Mouse (Mus musculus) stomach, embryonic 16.5 days (tissue): ENCODE measurements at regions not wholly inside any gene's neighbourhood (a gene's known extent, or its start where the extent isn't known, plus 50 kb on each side); places are given as distances from the start of the nearest gene placed in this dataset.
A peak's percentile ranks its signal among the peaks of the same experiment; 100 is the strongest.
"Not testable (repeated sequence)": the region's sequence is repeated elsewhere in the genome, so short reads cannot be mapped to it uniquely, and the experiment has no call there.

Experiments
- ATAC-seq: fragments of 200-750 bp; cut with Nextera tagmentation; 2 replicates; pipeline ENCODE4 v1.8.0; 2017; ENCODE audit warnings: moderate number of reproducible peaks, moderate TSS enrichment; ENCODE audit not compliant: insufficient read depth, low FRiP score
- H3K27ac ChIP-seq: fragments of 300-500 bp; sonication (generic); 2 replicates; pipeline ENCODE4 v1.5.1; 2014; ENCODE audit warnings: low read length
- H3K27me3 ChIP-seq: fragments of 300-500 bp; sonication (generic); 2 replicates; pipeline ENCODE4 v1.6.1; 2014; ENCODE audit warnings: low read length, control low read depth, mixed read lengths; ENCODE audit not compliant: control insufficient read depth, insufficient read depth
- H3K36me3 ChIP-seq: fragments of 300-500 bp; sonication (generic); 2 replicates; pipeline ENCODE4 v1.6.1; 2014; ENCODE audit warnings: low read length; ENCODE audit not compliant: control insufficient read depth, insufficient read depth
- H3K4me1 ChIP-seq: fragments of 300-500 bp; sonication (generic); 2 replicates; pipeline ENCODE4 v1.6.1; 2014; ENCODE audit warnings: low read length, control low read depth, mixed read lengths; ENCODE audit not compliant: control insufficient read depth, insufficient read depth
- H3K4me2 ChIP-seq: fragments of 300-500 bp; sonication (generic); 2 replicates; pipeline ENCODE4 v1.6.1; 2014; ENCODE audit warnings: low read depth, low read length, mixed read lengths
- H3K4me3 ChIP-seq: fragments of 300-500 bp; sonication (generic); replicated peaks from 2 replicates; pipeline ENCODE4 v1.5.1; 2014; ENCODE audit warnings: mild to moderate bottlenecking, low read length
- H3K9ac ChIP-seq: fragments of 300-500 bp; sonication (generic); 2 replicates; pipeline ENCODE4 v1.6.1; 2014; ENCODE audit warnings: low read length
- H3K9me3 ChIP-seq: fragments of 300-500 bp; sonication (generic); replicated peaks from 2 replicates; pipeline ENCODE4 v1.6.1; 2016; ENCODE audit warnings: low read length, control low read depth; ENCODE audit not compliant: control insufficient read depth
- WGBS: fragments of 180-500 bp; shearing (Covaris S2); extraction: QIAGEN DNeasy Blood & Tissue Kit; methylation state at CpG from one replicate; pipeline ENCODE4 v1.1.7; 2014; 5-methylcytosine and 5-hydroxymethylcytosine counted together

DNA sequence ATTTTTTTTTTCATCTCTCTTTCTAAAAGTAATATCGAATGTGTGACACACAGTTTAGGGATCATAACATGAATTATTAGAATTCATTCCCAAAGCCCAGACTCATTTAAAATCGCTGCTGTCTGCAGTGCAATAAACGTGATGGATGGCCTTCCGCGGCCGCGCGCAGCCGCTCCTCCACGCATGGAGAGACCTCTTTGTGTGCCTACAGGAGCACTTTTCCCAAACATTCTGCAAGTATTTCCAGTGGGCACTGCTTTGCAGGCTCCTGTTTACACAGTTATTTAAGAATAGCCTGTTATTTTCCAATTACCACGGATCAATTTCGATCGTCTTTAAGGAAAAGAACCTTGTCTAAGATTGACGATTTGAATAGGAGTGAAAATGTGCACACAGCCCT, 115.6 kb downstream of the Akr1d1 start:
- H3K27ac ChIP-seq, result no peak overlapping the region

DNA sequence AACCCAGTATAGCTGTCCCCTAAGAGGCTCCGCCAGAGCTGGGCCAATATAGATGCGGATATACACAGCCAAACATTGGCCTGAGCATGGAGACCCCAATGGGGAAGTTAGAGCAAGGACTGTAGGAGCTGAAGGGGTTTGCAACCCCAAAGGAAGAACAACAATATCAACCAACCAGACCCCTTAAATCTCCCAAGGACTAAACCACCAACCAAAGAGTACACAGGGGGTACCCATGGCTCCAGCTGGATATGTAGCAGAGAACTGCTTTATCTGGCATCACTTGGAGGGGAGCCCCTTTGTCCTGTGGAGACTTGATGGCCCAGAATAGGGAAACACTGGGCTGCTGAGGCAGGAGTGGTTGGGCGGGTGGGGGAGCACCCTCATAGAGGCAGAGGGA, 127.3 kb downstream of the Akr1d1 start:
- not testable (repeated sequence) for H3K36me3 ChIP-seq, H3K4me2 ChIP-seq, H3K27me3 ChIP-seq, H3K9me3 ChIP-seq, H3K9ac ChIP-seq, ATAC-seq, H3K27ac ChIP-seq, H3K4me3 ChIP-seq, H3K4me1 ChIP-seq
- 93% methylated on average over 3 of the region's 3 CpGs for WGBS

More for the DNA sequence above, 115.6 kb downstream of the Akr1d1 start:
- Histone ChIP-seq H3K4me2 (peak overlapping the region; percentile 46), H3K36me3 (no peaks in the 10 kb centered on the region), H3K9me3 (no peaks in the 10 kb centered on the region), H3K27me3 (no peaks in the 10 kb centered on the region), H3K4me1 (peaks cover 7% of the 10 kb centered on the region; the same call in 1 of the 2 replicates), H3K4me3 (peak overlapping the region; percentile 22), H3K9ac (peak overlapping the region; percentile 51; the same call in 1 of the 2 replicates)
- WGBS, result 22% methylated on average over 14 of the region's 14 CpGs
- ATAC-seq, result no peak

DNA sequence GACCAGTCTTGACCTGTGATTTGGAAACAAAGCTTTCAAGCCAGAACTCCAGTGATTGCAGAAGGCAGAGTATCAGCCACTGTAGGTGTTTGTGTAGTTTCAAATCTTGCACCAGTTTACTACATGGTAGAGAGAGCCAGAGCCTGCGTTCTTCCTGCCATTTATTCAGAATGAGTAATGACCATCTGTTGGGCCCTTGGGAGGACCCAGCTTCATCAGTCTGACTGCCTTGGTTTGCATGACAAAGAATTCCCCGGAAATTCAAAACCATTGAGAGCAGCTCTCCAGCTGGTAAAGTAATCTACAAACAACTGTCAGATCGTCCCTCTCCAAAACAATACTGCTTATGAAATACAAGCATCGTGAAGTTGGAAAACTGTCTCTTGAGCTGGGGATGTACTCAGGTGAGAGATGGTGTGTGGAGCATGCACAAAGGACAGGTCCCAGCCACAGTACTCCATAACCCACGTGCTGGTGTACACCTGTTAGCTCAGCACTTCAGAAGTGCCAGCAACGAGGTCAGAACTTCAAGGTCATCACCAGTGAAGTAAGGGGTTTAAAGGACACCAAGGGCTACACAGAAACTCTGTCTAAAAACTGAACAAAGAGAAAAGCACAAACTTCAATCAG, 128.2 kb downstream of the Akr1d1 start:
- H3K27me3 ChIP-seq, result no peaks in the 10 kb centered on the region
- no peak overlapping the region for H3K9ac ChIP-seq
- H3K4me3 ChIP-seq, result no peak overlapping the region
- H3K4me2 ChIP-seq, result no peak overlapping the region
- no peak for ATAC-seq
- no peaks in the 10 kb centered on the region for H3K4me1 ChIP-seq
- WGBS, result 39% methylated on average over 6 of the region's 6 CpGs
- H3K36me3 ChIP-seq, result no peaks in the 10 kb centered on the region
- no peak overlapping the region for H3K27ac ChIP-seq
- no peaks in the 10 kb centered on the region for H3K9me3 ChIP-seq

DNA sequence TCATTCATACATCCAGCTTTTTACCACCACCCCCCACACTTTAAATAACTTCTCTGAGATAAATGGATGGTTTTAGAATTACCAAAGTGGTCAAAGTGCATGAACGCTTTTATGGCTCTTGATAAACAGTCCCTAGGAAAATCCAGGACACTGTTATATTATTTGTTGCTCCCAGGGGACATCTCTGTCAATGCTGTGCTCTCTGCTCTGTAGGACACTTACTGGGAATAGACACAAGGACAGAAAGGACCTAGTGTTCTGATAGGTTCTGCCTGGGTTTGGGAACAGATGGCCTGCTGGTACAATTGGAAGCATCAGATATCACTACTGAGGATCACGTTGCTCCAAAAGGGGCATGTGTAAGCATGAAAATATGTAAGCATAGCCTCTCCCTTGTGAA, 132.8 kb downstream of the Akr1d1 start:
- Histone ChIP-seq H3K9ac (no peak overlapping the region), H3K27ac (no peak overlapping the region), H3K4me1 (no peaks in the 10 kb centered on the region), H3K36me3 (no peaks in the 10 kb centered on the region), H3K4me2 (no peak overlapping the region), H3K27me3 (no peaks in the 10 kb centered on the region), H3K9me3 (no peaks in the 10 kb centered on the region), H3K4me3 (no peak overlapping the region)
- WGBS, result 31% methylated on average over 2 of the region's 2 CpGs
- ATAC-seq, result no peak

DNA sequence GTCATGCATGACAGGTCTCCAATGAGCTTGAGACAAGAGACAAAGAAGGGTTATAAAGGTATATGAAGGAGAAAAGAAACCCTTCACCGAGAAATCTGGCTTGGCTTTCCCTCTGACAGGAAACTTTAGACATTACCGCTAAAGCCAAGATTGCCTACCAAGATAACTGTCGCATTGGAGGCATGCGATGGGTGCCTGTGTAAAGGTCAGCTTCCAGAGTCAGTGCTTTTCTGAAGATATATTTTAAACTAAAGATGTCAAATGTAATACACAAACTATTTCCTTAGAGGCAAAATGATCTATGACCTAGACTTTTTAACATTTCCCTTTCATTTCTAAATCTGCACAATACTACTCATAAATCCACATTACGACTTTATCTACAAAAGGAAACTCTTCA, 135.6 kb downstream of the Akr1d1 start:
- H3K4me1 ChIP-seq, result no peaks in the 10 kb centered on the region
- 65% methylated on average over 5 of the region's 5 CpGs for whole genome bisulfite sequencing
- no peak overlapping the region for H3K27ac ChIP-seq
- no peak overlapping the region for H3K9ac ChIP-seq
- ATAC-seq, result no peak
- H3K9me3 ChIP-seq, result no peaks in the 10 kb centered on the region
- no peaks in the 10 kb centered on the region for H3K36me3 ChIP-seq
- no peak overlapping the region for H3K4me3 ChIP-seq
- no peaks in the 10 kb centered on the region for H3K27me3 ChIP-seq
- H3K4me2 ChIP-seq, result no peak overlapping the region

DNA sequence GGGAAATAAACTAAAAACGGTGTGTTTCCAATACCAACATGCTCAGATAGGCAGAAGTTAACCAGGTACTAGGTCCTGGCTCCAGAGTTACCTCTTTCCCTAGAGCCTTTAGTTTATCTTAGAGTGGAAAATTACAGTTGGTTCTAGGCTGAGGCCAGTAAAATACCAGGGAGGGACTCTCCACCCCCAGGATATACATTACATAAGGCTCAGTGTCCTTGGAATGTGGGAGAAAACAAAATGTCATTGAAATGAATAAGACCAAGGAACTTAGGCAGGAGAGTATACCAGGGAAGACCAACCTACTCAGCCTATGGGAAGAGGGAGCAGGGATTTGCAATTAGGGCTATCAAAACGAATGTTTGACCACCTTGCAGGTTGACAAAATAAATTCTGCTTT, 139.4 kb downstream of the Akr1d1 start:
- Histone ChIP-seq H3K27ac (no peak overlapping the region), H3K36me3 (no peaks in the 10 kb centered on the region), H3K9ac (no peak overlapping the region), H3K9me3 (no peaks in the 10 kb centered on the region), H3K4me2 (no peak overlapping the region), H3K4me3 (no peak overlapping the region), H3K4me1 (no peaks in the 10 kb centered on the region), H3K27me3 (no peaks in the 10 kb centered on the region)
- 68% methylated on average over 2 of the region's 2 CpGs for WGBS
- no peak for ATAC-seq

DNA sequence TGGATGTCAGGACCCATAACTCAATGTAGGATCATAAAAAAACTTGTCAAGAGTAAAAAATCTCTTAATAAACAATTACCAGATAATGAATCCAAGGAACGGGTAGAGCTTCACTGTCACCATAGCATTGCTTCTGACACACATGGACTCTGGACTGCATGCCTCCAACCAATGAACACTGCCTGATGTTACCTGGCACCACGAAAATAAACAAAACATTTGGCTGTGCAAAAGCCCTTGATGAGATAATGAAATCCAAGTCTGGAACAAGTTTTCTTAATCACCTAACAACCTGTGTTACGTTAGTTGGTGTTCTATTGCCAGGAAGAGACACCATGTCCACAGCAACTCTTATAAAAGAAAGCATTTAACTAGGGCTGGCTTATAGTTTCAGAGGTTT, 140.7 kb downstream of the Akr1d1 start:
- no peaks in the 10 kb centered on the region for H3K27me3 ChIP-seq
- no peak overlapping the region for H3K4me2 ChIP-seq
- WGBS, result 82% methylated on average over 3 of the region's 3 CpGs
- no peak overlapping the region for H3K4me3 ChIP-seq
- no peak overlapping the region for H3K9ac ChIP-seq
- H3K9me3 ChIP-seq, result no peaks in the 10 kb centered on the region
- ATAC-seq, result no peak
- H3K4me1 ChIP-seq, result no peaks in the 10 kb centered on the region
- no peak overlapping the region for H3K27ac ChIP-seq
- H3K36me3 ChIP-seq, result no peaks in the 10 kb centered on the region

DNA sequence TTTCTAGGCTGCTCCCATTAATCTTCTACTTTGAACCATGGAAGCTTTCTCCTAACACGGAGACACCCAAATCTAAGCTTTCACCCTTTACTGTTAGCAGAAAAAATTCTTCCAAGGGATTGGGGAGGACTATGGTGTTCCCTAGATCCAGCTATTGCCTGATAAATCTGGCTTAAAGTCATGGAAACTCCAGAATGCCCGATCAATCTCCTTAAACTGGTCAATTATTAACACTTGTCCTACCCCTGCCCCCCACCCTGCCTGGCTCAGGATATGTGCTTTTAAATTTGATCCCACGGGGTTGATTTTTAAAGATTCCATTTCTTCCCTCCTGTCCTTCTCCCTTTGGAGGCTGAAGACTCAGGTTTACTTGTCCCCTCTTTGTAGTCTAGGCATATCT, 149.9 kb downstream of the Akr1d1 start:
- H3K27me3 ChIP-seq, result no peaks in the 10 kb centered on the region
- H3K4me3 ChIP-seq, result no peak overlapping the region
- H3K36me3 ChIP-seq, result no peaks in the 10 kb centered on the region
- no peak for ATAC-seq
- no peak overlapping the region for H3K4me2 ChIP-seq
- H3K9me3 ChIP-seq, result peaks cover 4% of the 10 kb centered on the region; the same call in 1 of the 2 replicates
- H3K9ac ChIP-seq, result no peak overlapping the region
- H3K4me1 ChIP-seq, result no peaks in the 10 kb centered on the region
- no peak overlapping the region for H3K27ac ChIP-seq
- WGBS, result 37% methylated on average over 3 of the region's 3 CpGs

DNA sequence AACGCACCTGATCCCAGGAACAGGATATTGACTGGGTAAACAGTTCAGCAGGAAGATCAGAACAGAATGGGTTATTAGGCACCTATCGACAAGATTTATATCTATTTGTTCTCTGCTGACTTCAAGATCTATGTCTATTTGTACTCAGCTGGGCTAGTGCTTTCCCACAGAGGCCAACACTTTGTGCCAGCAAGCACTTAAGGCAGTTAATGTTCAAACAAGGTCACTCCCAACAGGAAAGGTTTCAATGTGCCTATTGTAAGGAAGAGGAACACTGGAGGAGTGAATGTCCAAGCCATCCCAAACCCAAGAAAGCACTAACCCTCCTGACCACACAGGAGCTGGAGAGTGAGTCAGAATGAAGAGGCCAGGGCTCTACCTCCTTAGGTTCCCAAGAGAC, 151.4 kb downstream of the Akr1d1 start:
- not testable (repeated sequence) for H3K9me3 ChIP-seq, H3K4me3 ChIP-seq, H3K36me3 ChIP-seq, H3K4me2 ChIP-seq, H3K9ac ChIP-seq, H3K27ac ChIP-seq, H3K27me3 ChIP-seq, ATAC-seq, H3K4me1 ChIP-seq
- 54% methylated on average over 2 of the region's 2 CpGs for WGBS
